Mouse (Mus musculus): Measurements from ENCODE around the gene Plcl1.
"Not testable (repeated sequence)": the region's sequence is repeated elsewhere in the genome, so short reads cannot be mapped to it uniquely, and the experiment has no call there.

Plcl1 gene

DNA sequence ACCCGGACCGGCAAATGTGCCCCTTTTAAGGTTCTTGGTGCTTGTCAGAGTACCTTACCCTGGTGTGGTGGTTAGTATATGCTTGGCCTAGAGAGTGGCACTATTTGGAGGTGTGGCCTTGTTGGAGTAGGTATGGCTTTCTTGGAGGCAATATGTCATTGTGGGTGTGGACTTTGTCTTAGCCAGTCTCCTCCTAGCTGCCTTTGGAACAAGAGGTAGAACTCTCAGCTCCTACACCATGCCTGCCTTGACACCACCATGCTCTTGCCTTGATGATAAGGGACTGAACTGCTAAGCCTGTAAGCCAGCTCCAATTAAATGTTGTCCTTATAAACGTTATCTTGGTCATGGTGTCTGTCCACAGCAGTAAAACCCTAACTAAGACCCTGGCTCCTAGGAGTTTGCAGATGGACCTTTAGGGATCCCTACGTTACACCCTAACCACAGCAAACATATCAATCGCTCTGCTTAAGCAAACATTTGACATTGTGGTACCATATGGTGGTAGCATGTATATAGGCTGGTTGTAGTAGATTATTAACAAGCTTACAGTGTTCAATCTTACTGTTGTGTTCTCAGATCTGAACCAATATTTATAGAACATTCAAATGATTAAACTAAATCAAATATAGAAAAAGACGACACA lies 39.4 kb downstream of the Plcl1 start:
- DNase-seq (ENCODE audit: low spot score): no peak

DNA sequence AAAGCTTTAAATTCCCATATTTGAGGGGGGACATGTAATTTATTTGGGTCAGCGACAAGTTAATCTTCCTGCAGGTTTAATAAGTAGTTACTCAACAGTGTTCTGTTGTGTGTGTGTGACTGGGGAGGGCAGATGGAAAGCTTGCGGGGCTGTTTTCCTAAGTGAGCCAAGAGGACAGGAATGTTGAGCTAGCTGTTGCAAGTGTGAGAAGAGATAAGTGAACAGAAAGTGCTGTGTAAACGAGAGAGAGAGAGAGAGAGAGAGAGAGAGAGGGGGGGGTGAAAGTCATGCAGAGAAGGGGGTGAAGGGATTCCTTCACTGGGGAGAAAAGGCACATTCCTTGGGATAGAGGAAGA lies 39.9 kb downstream of the Plcl1 start:
- DNase-seq (ENCODE audit: low spot score): no peak

DNA sequence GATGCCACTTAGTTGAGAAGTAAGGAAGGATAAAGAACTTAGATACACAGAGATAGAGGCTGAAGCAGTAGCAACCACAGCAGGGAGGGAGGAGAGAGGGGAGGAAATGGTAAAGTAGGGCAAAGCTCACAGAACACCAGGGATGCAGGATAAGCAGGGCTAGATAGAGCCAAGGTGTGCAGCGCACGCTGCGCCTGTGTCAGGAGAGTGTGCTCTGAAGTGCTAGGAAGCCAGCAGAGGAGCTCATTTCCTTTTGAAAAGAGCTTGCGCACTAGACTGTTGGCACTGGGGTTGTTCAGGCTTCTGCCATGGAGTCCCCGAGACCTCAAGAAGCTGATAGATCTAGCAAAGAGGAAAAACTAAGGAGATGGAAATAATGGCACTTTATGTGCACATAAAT lies 40.6 kb downstream of the Plcl1 start:
- DNase-seq (ENCODE audit: low spot score): no peak

DNA sequence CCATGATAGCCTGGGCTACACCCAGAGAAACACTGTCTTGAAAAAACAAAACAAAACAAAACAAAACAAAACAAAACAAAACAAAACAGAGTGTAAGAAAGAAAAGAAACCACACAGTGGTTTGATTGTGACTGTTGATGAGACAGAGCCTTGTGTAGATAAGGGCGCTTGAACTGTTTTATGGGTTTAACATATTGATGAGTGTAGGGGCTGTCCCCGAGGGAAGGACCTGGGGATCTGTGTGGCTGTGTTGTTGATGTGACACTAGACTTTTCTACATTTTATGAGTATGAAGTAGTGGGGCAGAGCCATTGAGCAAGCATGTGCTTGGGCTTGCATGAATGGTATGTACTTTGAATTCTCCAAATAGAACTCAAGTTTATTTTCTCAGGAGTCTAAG lies 41.2 kb downstream of the Plcl1 start:
- DNase-seq (ENCODE audit: low spot score): no peak

DNA sequence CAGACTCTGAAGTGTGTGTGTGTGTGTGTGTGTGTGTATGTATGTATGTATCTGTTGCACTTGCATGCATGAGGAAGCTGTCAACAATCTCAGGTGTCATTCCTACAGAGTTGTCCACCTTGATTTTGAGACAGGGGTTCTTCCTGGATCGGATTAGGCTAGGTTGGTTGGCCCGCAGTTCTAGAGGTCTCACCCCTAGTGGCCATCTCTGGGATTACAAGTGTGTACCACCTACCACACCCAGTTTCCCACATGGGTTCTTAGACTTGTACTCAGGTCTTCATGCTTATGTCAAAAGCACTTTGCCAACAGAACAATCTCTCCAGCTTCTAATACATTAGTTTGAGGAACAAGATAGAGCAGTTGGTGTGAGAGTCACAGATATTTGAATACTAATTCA lies 41.9 kb downstream of the Plcl1 start:
- no peak for DNase-seq (ENCODE audit: low spot score)

DNA sequence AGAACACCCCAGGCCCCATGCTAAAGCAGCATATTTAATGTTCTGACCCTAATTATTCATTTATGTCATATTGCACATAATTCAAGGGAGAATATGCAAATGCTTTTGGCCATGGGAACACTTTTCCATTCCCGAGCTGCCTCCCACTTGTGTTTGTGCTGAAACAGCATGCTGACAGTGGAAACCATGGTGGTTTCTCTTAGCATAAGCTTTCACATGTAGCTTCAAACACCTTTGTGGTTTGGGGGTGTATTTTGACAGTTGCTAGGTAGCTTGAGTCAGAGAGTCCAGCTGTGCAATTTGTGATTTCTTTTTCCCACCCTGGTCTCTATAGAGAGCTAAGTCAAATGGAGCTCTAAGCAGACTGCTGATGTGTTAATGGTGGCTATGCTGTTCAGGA lies 42.4 kb downstream of the Plcl1 start:
- DNase-seq (ENCODE audit: low spot score): no peak

DNA sequence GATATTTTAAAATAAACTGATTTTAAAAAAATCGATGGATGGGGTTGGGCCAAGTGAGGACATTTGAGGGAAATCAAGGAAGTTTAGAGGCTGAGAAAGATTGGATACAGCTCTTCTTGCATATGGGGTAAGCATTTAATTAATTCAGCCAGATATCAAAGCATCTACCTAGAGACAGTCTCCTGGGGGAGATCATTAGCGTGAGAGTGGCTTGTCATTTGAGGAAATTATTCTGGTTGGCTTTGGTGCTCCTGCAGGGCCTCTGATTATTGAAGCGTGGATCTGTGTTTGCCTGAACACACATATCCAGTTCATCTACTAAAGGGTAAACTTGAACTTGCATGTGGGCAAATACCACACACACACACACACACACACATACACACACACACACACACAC lies 44.1 kb downstream of the Plcl1 start:
- DNase-seq (ENCODE audit: low spot score): no peak

DNA sequence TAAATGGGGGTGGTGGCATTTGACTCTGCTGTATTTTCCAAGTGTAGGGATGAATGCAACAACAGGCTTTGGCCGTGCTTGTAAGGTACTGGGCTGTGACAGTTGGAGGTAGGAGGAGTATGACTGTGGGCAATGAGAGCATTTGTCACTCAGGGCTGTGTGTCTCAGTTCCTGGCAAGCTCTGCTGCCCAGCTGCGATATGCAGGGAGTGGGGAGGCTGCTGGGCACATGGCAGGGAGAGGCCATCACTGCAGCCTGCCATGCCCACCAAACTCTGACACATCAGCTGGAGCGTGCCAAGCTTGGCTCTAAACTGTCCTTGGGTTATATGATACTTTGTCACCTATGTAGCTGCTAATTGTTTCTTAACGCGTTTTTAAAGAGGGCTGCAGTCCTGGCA lies 48.4 kb downstream of the Plcl1 start:
- no peak for DNase-seq (ENCODE audit: low spot score)

DNA sequence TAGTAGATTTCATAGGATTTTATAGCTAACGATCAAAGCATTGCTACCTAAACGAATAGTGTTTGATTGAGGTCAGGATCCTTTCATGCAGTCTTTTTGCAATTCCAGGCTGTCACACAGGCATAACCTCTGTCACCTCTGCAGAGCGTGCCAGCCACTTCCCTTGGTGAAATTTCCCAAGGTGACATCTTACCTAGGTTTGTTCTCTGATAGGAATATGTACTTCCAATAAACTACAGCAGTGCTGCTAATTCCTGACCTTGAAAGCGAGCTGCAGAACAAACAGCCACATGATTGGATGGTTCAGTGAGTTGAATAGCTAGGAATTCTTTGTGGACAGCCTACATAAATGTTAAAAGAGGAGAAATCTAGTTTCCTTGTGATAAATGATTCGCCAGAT lies 56.6 kb downstream of the Plcl1 start:
- no peak for DNase-seq (ENCODE audit: low spot score)

DNA sequence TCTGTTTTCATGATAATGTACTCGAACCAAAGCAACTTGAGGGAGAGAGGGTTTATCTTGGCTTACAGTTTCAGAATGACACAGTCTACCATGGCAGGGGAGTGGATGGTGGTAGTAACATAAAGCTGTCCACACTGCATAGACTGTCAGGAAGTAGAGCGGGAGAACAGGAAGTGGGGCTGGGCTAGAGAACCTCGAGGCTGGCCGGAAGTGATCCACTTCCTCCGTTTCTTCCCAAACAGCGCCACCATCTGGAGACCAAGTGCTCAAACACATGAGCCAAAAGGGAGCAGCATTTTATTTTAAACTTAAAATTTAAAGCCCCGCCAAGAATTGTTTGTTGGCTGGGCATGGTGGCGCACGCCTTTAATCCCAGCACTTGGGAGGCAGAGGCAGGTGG lies 68.0 kb downstream of the Plcl1 start:
- no peak for DNase-seq (ENCODE audit: low spot score)

DNA sequence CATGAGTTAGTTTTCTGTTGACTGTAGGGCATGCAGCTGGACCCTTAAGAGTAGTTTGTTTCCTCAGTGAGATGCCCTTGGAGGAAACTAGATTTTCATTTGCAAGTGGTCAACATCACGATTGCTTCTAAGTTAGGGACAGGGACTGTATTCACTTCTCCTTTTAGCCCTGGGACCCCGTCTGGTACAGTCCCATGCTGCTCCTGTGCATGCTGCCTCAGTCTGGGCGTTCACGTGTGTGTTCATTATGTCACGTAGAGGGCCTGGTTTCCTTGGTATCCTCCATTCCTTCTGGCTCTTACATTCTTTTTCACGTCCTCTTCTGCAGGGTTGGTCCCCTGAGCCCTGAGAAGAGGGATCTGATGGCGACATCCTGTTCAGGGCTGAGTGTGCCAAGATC lies 69.3 kb downstream of the Plcl1 start:
- no peak for DNase-seq (ENCODE audit: low spot score)

DNA sequence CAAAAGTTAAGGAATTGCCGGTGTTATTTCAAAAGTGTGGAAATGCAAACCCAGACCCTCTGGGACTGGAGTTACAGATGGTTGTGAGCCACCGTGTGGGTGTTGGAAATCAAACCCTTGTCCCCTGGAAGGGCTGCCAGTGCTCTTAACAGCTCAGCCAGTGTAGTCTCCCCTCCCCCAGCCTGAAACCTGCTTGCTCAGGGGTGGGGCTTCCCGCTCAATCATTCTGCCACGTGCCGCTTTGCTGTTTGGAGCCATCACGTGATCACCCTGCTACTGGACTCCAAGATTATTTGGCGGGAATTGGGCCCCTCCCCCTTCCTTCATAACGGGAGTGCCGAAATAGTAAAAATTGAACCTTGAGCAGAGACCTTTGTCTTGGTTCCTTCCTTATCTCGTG lies 81.7 kb downstream of the Plcl1 start:
- not testable (repeated sequence) for DNase-seq (ENCODE audit: low spot score)

DNA sequence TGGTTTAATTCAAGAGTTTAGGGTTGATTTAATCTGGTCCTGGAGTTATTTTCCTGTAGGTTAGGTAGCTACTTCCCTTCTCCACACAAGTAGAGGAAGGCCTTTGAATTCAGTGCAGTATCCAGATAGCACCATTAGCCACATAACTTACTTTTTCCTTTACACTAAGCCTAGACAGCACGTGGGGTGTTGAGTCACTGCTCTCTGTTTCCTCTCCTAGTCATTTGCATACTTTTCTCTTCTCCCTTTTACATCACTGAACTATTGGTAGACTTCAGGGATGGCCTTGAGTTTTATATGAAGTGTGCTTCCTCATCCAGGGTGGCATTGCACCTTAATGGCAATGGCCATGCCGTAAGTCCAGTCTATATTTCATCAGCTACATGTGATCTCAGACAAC lies 82.5 kb downstream of the Plcl1 start:
- DNase-seq (ENCODE audit: low spot score): no peak

DNA sequence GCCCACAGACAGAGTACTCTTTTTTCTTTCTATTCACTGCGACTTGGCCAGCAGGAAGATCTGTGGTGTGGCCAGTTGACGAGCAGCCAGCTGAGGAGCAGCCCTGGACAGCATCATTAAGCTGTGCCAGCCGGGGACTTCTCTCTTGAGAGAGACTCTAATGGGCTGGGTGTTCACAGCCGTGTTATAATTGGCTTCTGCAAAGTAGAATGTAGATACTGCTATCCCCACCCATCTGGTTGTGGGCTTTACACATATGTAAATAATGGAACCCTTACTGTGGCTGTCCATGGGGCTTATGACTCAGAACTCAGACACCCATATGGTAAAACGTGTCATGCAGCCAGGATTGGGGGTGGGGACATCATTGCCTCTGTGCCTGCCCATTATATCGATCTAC lies 83.6 kb downstream of the Plcl1 start:
- no peak for DNase-seq (ENCODE audit: low spot score)

DNA sequence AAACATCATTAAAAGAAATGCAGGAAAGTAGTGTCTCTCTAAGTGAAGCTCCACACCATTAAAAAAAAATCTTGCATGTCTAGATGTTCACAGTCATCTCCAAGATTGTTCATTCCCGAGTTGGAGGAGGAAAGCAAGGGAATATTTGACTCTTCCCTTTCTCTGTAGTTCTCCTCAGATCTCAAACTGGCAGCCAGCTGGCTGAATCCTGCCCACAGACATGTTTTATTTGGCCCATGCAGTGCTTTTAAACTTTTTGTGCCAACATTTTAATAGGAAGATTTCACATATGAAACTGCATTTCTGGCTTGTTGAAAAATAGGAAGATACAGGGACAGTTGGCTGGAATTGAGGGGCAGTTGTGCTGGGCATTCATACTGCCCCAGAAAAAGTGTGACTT lies 94.2 kb downstream of the Plcl1 start:
- no peak for DNase-seq (ENCODE audit: low spot score)

DNA sequence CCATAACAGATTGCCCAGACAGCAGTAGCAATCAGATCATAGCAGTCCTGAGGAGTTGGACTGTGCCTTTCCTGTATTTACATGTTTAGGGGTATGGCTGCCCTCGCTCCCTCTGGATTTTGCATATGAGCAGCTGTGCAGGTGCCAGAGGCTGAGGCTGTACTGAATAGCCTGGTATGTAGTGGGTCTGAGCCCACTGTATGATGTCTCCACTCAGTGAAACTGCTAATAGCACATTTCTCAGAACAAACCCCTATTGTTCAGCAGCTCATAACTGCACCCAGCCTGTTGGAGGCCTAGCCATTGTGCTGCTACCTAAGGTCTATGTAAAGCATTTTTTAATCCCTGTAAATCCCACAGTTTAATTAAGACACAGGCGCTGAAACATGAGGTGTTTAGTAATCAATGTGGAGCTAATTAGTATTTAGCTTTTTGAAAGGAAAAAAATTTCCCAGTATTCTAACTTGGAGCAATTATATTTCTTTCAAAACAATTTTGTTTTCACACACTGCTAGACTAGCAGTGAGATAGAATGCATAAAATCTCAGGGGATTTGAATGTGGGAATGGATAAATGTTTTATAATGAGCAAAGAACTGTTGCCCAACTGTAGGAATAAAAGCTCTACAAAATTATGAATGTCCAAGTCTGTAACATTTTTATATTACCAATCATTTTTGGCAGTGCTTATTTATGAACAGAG lies 95.4 kb downstream of the Plcl1 start:
- DNase-seq (ENCODE audit: low spot score): no peak

DNA sequence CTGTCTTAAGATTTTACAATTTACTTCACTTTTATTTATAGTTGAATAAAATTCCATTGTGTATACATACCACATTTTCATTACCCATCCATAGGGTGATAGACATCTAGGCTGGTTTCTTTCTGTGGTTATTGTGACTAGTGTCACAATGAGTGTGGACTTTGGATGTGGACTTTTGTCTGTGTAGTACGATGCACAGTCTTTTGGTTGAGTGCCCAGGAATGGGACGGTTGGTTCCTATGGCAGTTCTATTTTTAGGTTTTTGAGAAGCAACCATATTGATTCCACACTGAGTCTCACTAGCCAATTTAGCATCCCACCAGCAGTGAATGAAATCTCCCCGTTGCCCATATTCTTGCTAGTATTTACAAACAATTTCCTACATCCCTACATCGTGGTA lies 100.1 kb downstream of the Plcl1 start:
- no peak for DNase-seq (ENCODE audit: low spot score)

DNA sequence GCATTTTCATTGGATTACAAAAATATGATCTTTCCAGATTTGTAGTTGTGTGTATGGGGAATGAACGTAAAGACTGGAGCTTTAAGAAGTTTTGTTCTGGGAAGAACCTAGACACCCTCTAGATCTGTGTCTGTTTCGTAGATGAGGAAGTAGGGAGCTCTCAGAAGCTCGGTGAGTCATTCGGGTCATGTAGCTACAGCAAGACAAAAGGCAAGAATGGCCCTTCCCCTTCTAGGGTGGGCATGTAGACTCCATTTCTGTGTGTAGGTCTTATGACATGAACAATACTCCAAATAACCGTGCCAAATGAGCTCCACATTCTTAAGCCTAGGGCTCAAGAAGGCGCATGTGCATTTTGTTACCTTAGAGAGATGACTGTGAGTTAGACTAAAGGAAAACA lies 101.3 kb downstream of the Plcl1 start:
- DNase-seq (ENCODE audit: low spot score): no peak

DNA sequence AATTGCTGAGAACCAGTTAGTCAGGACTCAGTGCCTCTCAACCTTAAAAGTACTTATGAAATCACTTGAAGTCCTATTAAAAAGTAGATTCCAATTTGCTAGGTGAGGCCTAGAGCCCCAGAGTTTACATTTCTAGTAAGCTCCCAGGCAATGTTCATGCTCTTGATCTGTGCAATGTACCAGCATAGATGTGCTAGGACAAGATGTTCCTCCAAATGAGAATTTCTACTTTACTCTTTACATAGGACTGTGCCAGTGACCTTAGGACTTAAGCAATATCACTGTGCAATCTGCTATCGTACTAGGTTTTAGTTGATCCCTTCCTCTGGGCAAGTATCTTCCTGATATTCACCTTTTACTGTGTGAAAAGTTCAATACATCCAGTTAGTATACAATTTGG lies 103.9 kb downstream of the Plcl1 start:
- no peak for DNase-seq (ENCODE audit: low spot score)

DNA sequence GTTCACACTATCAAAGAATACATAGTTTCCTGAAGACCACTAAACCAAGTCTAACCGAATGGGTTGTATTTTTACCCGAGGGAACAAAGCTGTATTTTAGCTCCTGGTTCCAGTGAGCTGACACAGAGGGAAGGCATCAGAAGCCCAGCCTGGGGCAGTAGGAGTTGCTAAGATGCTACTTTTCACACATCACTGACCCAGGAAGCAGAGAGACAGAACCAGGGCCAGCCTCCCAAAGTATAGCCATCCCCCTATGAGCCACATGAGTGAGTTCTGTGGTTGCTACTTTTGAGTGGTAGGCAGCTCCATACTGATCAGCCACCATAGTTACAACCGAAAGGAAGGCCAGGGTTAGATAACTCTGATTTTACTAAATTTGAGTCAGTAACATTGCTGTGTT lies 106.4 kb downstream of the Plcl1 start:
- no peak for DNase-seq (ENCODE audit: low spot score)

DNA sequence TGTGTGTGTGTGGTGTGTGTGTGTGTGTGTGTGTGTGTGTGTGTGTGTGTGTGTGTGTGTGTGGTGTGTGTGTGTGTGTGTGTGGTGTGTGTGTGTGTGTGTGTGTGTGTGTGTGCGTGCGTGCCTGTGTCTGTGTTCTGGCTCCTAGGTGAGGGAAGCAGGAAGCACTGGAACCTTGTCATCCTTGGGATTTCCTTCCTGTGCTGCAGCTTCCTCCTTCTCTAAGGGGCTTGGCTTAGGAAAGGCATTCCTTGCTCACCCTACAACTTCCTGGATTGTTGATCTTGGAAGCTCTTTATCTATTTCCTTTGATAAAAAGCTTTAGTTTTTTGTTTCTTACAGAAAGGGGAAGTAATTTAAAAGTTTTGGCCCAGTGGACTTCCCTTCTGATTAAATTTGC lies 107.1 kb downstream of the Plcl1 start:
- DNase-seq (ENCODE audit: low spot score): not testable (repeated sequence)

DNA sequence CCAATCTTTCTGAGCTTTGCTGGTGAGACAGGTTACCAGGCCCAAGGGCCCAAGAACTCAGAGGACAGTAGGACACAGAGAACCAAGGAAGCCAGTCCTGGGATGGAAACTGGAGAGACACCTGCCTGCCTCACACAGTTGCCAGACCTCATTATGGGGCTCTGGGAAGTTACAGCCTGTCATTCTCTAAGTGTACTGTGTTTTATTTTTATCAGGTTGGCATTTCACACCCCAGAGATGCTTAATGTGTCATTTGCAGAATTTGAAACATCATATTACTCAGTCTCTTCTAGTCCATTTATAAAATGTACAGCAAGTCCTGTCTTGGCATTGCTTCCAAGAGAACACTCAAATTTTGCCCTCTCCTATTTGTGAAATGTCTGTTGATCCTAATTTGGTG lies 111.5 kb downstream of the Plcl1 start:
- no peak for DNase-seq (ENCODE audit: low spot score)

DNA sequence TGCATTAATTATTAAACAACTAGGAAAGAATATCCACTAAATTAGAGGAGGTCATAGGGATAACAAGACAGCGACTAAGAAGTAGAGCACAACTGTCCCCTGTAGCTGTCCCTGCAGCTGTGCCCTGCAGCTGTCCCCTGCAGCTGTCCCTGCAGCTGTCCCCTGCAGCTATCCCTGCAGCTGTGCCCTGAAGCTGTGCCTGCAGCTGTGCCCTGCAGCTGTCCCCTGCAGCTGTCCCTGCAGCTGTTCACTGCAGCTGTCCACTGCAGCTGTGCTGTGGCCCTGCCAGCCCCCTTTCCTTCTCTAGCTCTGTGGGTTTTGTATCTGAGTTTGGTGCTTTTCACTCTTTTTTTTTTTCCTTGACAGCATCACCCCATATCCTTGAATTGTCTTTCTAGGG lies 118.2 kb downstream of the Plcl1 start:
- DNase-seq (ENCODE audit: low spot score): no peak

DNA sequence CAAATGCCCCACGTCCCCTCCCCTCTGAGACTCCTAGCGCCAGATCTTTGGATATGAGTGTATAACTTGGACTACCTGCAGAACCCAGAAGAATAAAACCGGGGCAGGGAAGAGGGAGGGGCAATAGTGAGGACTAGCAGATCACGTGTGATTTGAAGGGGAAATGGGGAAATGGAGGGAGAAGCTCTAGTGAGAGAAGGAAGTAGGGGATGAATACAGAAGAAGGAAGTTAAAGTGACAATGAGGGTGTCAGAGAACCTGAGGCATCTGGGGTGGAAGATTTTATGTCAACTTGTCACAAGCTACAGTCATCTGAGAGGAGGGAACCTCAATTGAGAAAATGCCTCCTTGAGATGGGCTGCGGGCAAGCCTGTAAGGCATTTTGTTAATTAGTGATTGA lies 119.4 kb downstream of the Plcl1 start:
- no peak for DNase-seq (ENCODE audit: low spot score)

All from urinary bladder, postnatal 10 days (tissue).